Mouse (Mus musculus) MEL (cell line): ENCODE data around the gene Islr2. TPM values are rescaled to one million over a fixed set of nuclear protein-coding genes. Genes with fewer than 3 reads are reported as not detected.

ENCODE experiments used
- DNase-seq: peaks from one replicate; pipeline ENCODE4 v3.0.0; 2011; ENCODE audit warnings: low read depth, low spot score
- H3K27ac ChIP-seq: 2 replicates; pipeline ENCODE4 v1.5.1; 2012; ENCODE audit warnings: low read depth, mild to moderate bottlenecking, control low read depth, low read length, moderate library complexity; ENCODE audit not compliant: control insufficient read depth
- H3K27me3 ChIP-seq, 2 experiments: fragments of 150-350 bp in 1 of 2; sonication (generic) in 1 of 2; 2 replicates each; pipeline ENCODE4 v1.6.1; 2012; ENCODE audit warnings: low read length in 2 of 2, mild to moderate bottlenecking in 2 of 2, improper control_type of control experiment in 1 of 2, moderate library complexity in 1 of 2; ENCODE audit not compliant: insufficient read depth in 2 of 2, control insufficient read depth in 1 of 2
- H3K36me3 ChIP-seq, 2 experiments: 2 replicates each; pipeline ENCODE4 v1.6.1; 2012 to 2014; ENCODE audit warnings: low read length in 2 of 2, improper control_type of control experiment in 1 of 2, inconsistent platforms in 1 of 2, mild to moderate bottlenecking in 1 of 2; ENCODE audit not compliant: insufficient read depth in 2 of 2, control insufficient read depth in 1 of 2
- H3K4me1 ChIP-seq, 2 experiments: fragments of 150-350 bp in 1 of 2; sonication (generic) in 1 of 2; 2 replicates each; pipeline ENCODE4 v1.6.1; 2012; ENCODE audit warnings: low read length in 2 of 2, improper control_type of control experiment in 1 of 2, mild to moderate bottlenecking in 1 of 2; ENCODE audit not compliant: insufficient read depth in 2 of 2, control insufficient read depth in 1 of 2
- H3K4me3 ChIP-seq, 2 experiments: fragments of 150-350 bp in 1 of 2; sonication (generic) in 1 of 2; 2 replicates each; pipeline ENCODE4 v1.5.1; 2012; ENCODE audit warnings: low read depth in 2 of 2, low read length in 2 of 2, mild to moderate bottlenecking in 2 of 2, moderate library complexity in 2 of 2, control low read depth in 1 of 2, improper control_type of control experiment in 1 of 2; ENCODE audit not compliant: control insufficient read depth in 1 of 2, insufficient read depth in 1 of 2
- H3K79me2 ChIP-seq: 2 replicates; pipeline ENCODE4 v1.6.1; 2012; ENCODE audit warnings: mild to moderate bottlenecking, low read length, moderate library complexity; ENCODE audit not compliant: control insufficient read depth, poor library complexity, insufficient read depth
- H3K9ac ChIP-seq: 2 replicates; pipeline ENCODE4 v1.6.1; 2012; ENCODE audit warnings: low read depth, mild to moderate bottlenecking, control low read depth, low read length, moderate library complexity; ENCODE audit not compliant: control insufficient read depth, poor library complexity, severe bottlenecking
- H3K9me3 ChIP-seq: fragments of 150-350 bp; sonication (generic); replicated peaks from 2 replicates; pipeline ENCODE4 v1.6.1; 2012; ENCODE audit warnings: mild to moderate bottlenecking, low read length, improper control_type of control experiment, moderate library complexity; ENCODE audit not compliant: insufficient read depth
- BHLHE40 ChIP-seq: IDR thresholded peaks from 2 replicates; pipeline ENCODE4 v1.6.1; 2012; ENCODE audit warnings: low read depth, mild to moderate bottlenecking, inconsistent platforms, low read length, improper control_type of control experiment, borderline replicate concordance
- E2F4 ChIP-seq: IDR thresholded peaks from 2 replicates; pipeline ENCODE4 v1.6.1; 2011; ENCODE audit warnings: low read depth, low read length, improper control_type of control experiment, borderline replicate concordance
- EP300 ChIP-seq, 2 experiments: IDR thresholded peaks; 2 replicates each; pipeline ENCODE4 v1.6.1; 2011; ENCODE audit warnings: improper control_type of control experiment in 2 of 2, low read length in 2 of 2, low read depth in 1 of 2, mild to moderate bottlenecking in 1 of 2
- ETS1 ChIP-seq: IDR thresholded peaks from 2 replicates; pipeline ENCODE4 v1.6.1; 2012; ENCODE audit warnings: low read depth, mild to moderate bottlenecking, inconsistent platforms, low read length, improper control_type of control experiment, moderate library complexity
- GABPA ChIP-seq: IDR thresholded peaks from 2 replicates; pipeline ENCODE4 v1.6.1; 2012; ENCODE audit warnings: low read depth, mild to moderate bottlenecking, inconsistent platforms, low read length, improper control_type of control experiment, moderate library complexity
- GATA1 ChIP-seq: IDR thresholded peaks from 2 replicates; pipeline ENCODE4 v1.6.1; 2011; ENCODE audit warnings: low read depth, low read length, improper control_type of control experiment
- HCFC1 ChIP-seq: IDR thresholded peaks from 2 replicates; pipeline ENCODE4 v1.6.1; 2012; ENCODE audit warnings: low read depth, mild to moderate bottlenecking, inconsistent platforms, low read length, improper control_type of control experiment, moderate library complexity
- JUND ChIP-seq: IDR thresholded peaks from 2 replicates; pipeline ENCODE4 v1.6.1; 2011; ENCODE audit warnings: low read depth, mild to moderate bottlenecking, improper control_type of control experiment, low read length
- MAZ ChIP-seq: IDR thresholded peaks from 2 replicates; pipeline ENCODE4 v1.6.1; 2012; ENCODE audit warnings: low read depth, mild to moderate bottlenecking, inconsistent platforms, low read length, improper control_type of control experiment
- MXI1 ChIP-seq: IDR thresholded peaks from 2 replicates; pipeline ENCODE4 v1.6.1; 2011; ENCODE audit warnings: mild to moderate bottlenecking, low read depth, low read length, improper control_type of control experiment
- MYB ChIP-seq: IDR thresholded peaks from 2 replicates; pipeline ENCODE4 v1.6.1; 2011; ENCODE audit warnings: mild to moderate bottlenecking, low read depth, low read length, improper control_type of control experiment
- MYC ChIP-seq: IDR thresholded peaks from 2 replicates; pipeline ENCODE4 v1.6.1; 2011; ENCODE audit warnings: low read depth, mild to moderate bottlenecking, low read length, improper control_type of control experiment, moderate library complexity
- NELFE ChIP-seq: IDR thresholded peaks from 2 replicates; pipeline ENCODE4 v1.6.1; 2011; ENCODE audit warnings: low read depth, low read length, improper control_type of control experiment
- POLR2A ChIP-seq, 2 experiments: IDR thresholded peaks; 2 replicates each; pipeline ENCODE4 v1.6.1; 2011 to 2012; ENCODE audit warnings: low read length in 2 of 2, mild to moderate bottlenecking in 2 of 2, control low read depth in 1 of 2, improper control_type of control experiment in 1 of 2, low read depth in 1 of 2, moderate library complexity in 1 of 2; ENCODE audit not compliant: control insufficient read depth in 1 of 2, insufficient read depth in 1 of 2, poor library complexity in 1 of 2
- POLR2AphosphoS2 ChIP-seq: IDR thresholded peaks from 2 replicates; pipeline ENCODE4 v1.6.1; 2011; ENCODE audit warnings: low read length, improper control_type of control experiment
- RAD21 ChIP-seq: IDR thresholded peaks from 2 replicates; pipeline ENCODE4 v1.6.1; 2011; ENCODE audit warnings: mild to moderate bottlenecking, low read depth, low read length, improper control_type of control experiment
- RCOR1 ChIP-seq: IDR thresholded peaks from 2 replicates; pipeline ENCODE4 v1.6.1; 2012; ENCODE audit warnings: low read depth, mild to moderate bottlenecking, inconsistent platforms, low read length, improper control_type of control experiment
- SIN3A ChIP-seq: IDR thresholded peaks from 2 replicates; pipeline ENCODE4 v1.6.1; 2012; ENCODE audit warnings: low read length, improper control_type of control experiment, inconsistent platforms
- TAL1 ChIP-seq: IDR thresholded peaks from 2 replicates; pipeline ENCODE4 v1.6.1; 2012; ENCODE audit warnings: mild to moderate bottlenecking, inconsistent platforms, low read length, moderate library complexity, mixed read lengths
- TCF12 ChIP-seq: IDR thresholded peaks from 2 replicates; pipeline ENCODE4 v1.6.1; 2014; ENCODE audit warnings: low read depth, mild to moderate bottlenecking, inconsistent platforms, low read length, improper control_type of control experiment, moderate library complexity
- USF1 ChIP-seq: IDR thresholded peaks from 2 replicates; pipeline ENCODE4 v1.6.1; 2014; ENCODE audit warnings: low read depth, mild to moderate bottlenecking, inconsistent platforms, low read length, improper control_type of control experiment, moderate library complexity
- ZC3H11A ChIP-seq: IDR thresholded peaks from 2 replicates; pipeline ENCODE4 v1.6.1; 2012; ENCODE audit warnings: low read depth, mild to moderate bottlenecking, inconsistent platforms, low read length, improper control_type of control experiment
- ZKSCAN1 ChIP-seq: IDR thresholded peaks from 2 replicates; pipeline ENCODE4 v1.6.1; 2012; ENCODE audit warnings: low read depth, mild to moderate bottlenecking, inconsistent platforms, low read length, improper control_type of control experiment, moderate library complexity
- ZNF384 ChIP-seq: IDR thresholded peaks from 2 replicates; pipeline ENCODE4 v1.6.1; 2012; ENCODE audit warnings: low read depth, mild to moderate bottlenecking, inconsistent platforms, low read length, improper control_type of control experiment
- polyA plus RNA-seq, 2 experiments: library from polyadenylated mRNA; stranded (reverse) in 1 of 2; unstranded in 1 of 2; fragments of >175 nt in 1 of 2; fragments of >200 nt in 1 of 2; gene quantifications; 2 replicates each; pipeline versions ENCODE4 v1.2.1 to v1.2.4; 2012; ENCODE audit warnings: low replicate concordance in 2 of 2, low read depth in 1 of 2; ENCODE audit not compliant: insufficient read length in 2 of 2, insufficient read depth in 1 of 2, missing spikeins in 1 of 2
- total RNA-seq: library from RNA; depleted of rRNA; stranded (reverse); fragments of 300-350 nt; gene quantifications from 2 replicates; pipeline ENCODE4 v1.2.3, GENCODE M21; 2012

Islr2 gene
- total and polyA plus RNA-seq, 3 experiments: 0.15 to 0.17 TPM; not detected in 1

DNA sequence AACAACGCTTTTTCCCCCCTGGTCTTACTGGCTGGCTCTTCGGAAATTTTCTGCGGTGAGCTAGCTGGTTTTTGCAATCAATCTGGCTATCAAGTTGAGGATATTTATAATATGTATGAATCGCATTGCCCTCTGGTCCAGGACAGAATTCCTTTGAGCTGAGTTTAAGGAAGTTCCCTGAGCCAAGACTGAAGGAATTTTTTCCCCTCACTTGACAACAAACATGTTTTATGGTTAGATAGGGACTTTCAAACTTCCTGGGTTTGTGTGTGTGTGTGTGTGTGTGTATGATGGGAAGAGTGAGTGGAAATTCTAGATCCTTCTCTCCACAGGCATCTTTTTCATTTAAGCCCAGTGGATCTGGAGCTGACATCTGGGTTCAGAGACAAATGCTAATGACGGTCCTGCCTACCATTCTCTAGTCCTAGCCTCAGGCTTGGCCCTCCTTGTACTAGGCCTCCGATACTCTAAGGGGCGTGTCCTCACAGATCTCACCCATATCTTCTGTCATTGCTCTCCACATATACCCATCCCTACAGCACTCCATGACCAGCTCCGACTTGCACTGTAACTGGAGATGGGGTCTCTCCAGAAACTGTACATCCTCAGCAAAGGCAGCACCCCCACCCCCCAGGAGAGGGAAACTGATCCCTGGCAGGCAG lies 10.5 kb upstream of the Islr2 start:
- H3K36me3 ChIP-seq: peaks cover 0 to 18% of the 10 kb centered on the region in 2 experiments; a peak in 2 of 4 replicates
- no peaks in the 10 kb centered on the region for H3K9me3 ChIP-seq
- peaks cover 7 to 25% of the 10 kb centered on the region in 2 experiments for H3K4me1 ChIP-seq
- no peaks in the 10 kb centered on the region for H3K79me2 ChIP-seq
- peak; percentile 36 for DNase-seq
- H3K4me3 ChIP-seq: no peak overlapping the region
- H3K27ac ChIP-seq: no peak overlapping the region
- H3K27me3 ChIP-seq: no peaks in the 10 kb centered on the region
- no peak overlapping the region for H3K9ac ChIP-seq
- TF ChIP-seq NELFE (no peak), HCFC1 (no peak), ZNF384 (no peak), GATA1 (0 out of 2 replicates have a peak, but pooled peaks have one; percentile 21)

DNA sequence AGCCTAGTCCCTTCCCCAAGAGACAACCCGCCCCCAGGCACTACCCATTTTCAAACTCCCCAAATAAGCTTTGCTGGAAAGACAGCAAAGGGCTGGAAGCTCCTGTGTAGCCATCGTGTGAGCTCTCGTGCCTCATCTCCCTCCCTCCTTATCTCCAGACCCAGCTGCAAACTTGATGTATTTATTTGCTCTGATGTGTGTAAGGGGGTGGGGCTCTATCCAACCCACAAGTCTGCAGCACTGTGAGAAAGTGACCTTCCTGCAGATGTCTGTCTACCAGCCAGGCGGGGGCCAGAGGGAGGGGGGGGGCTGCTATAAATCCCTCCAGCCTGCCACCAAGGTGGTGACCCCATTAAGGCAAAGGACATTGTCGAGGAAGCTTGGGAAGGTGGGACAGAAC lies 9.7 kb upstream of the Islr2 start:
- TF ChIP-seq USF1 (no peak), RCOR1 (peak; percentile 44; the same call in 1 of the 2 replicates), E2F4 (no peak), MYC (peak; percentile 65; the same call in 1 of the 2 replicates), POLR2A (IDR thresholded peaks at IDR 0.05; ENCODE audit: control insufficient read depth in 1 of 2, insufficient read depth in 1 of 2, low read depth in 1 of 2, low read length in 2 of 2, poor library complexity in 1 of 2) (no peak), GABPA (no peak), MAZ (peak; percentile 88), BHLHE40 (peak; percentile 96), MYB (no peak), MXI1 (peak; percentile 56; the same call in 1 of the 2 replicates), POLR2AphosphoS2 (peak; percentile 19; the same call in 1 of the 2 replicates), TCF12 (peak; percentile 85), TAL1 (peak; percentile 80), GATA1 (peak; percentile 82), ZKSCAN1 (no peak), SIN3A (peak; percentile 80), ETS1 (peak; percentile 90), EP300 (IDR thresholded peaks at IDR 0.05; ENCODE audit: low read depth in 1 of 2, low read length in 2 of 2) (peak; percentile 52 to 71), ZC3H11A (no peak), RAD21 (no peak), JUND (no peak), HCFC1 (no peak; the same call in 1 of the 2 replicates)
- H3K9ac ChIP-seq: no peak overlapping the region
- H3K27ac ChIP-seq: no peak overlapping the region
- peaks cover 0 to 18% of the 10 kb centered on the region in 2 experiments; a peak in 2 of 4 replicates for H3K36me3 ChIP-seq
- H3K79me2 ChIP-seq: no peaks in the 10 kb centered on the region
- no peaks in the 10 kb centered on the region for H3K9me3 ChIP-seq
- no peak overlapping the region for H3K4me3 ChIP-seq
- H3K4me1 ChIP-seq: peaks cover 7 to 25% of the 10 kb centered on the region in 2 experiments
- H3K27me3 ChIP-seq: no peaks in the 10 kb centered on the region
- peak; percentile 84 for DNase-seq
